Mouse (Mus musculus) small intestine, adult 2 months (tissue): ENCODE data around the gene Nfatc2ip.

Source experiments
- CTCF ChIP-seq: fragments of 200-500 bp; IDR thresholded peaks from 2 replicates; pipeline ENCODE4 v1.5.1; 2012; ENCODE audit warnings: low read depth, mild to moderate bottlenecking, control low read depth, inconsistent platforms, low read length, moderate library complexity, mixed read lengths; ENCODE audit not compliant: insufficient replicate concordance, insufficient read length; ENCODE audit errors: extremely low read depth
- POLR2A ChIP-seq: fragments of 200-500 bp; IDR thresholded peaks from 2 replicates; pipeline ENCODE4 v1.6.1; 2012; ENCODE audit warnings: low read depth, mild to moderate bottlenecking, control low read depth, inconsistent platforms, low read length, moderate library complexity

- TF ChIP-seq POLR2A (no peak), CTCF (no peak)
These were observed 21.5 kb downstream of the Nfatc2ip start for GRCm38 (mm10) chr7:126375012-126375411.
